Mouse (Mus musculus) c-Kit-positive CD71-negative TER-119-negative erythroid progenitor cells, embryonic 14.5 days (primary cell): ENCODE data around the gene Guca2b.

Experiments used
- DNase-seq: peaks from one replicate; pipeline ENCODE4 v3.0.0-alpha.2; 2013; ENCODE audit warnings: low read depth

Gene Guca2b

GRCm38 (mm10) chr4:119658731-119659130 lies at the start of gene Guca2b:
TSS of gene Guca2b (minus strand) at chr4:119658954.
- DNase-seq = no peak

GRCm38 (mm10) chr4:119707751-119708150 lies 49.0 kb upstream of the Guca2b start:
- no peak for DNase-seq

GRCm38 (mm10) chr4:119707326-119707725 lies 48.6 kb upstream of the Guca2b start:
- DNase-seq = no peak

GRCm38 (mm10) chr4:119703965-119704364 lies 45.2 kb upstream of the Guca2b start:
- DNase-seq = no peak

- DNase-seq = no peak
Measured at GRCm38 (mm10) chr4:119701269-119701954, 42.7 kb upstream of the Guca2b start.

- no peak for DNase-seq
Measured at GRCm38 (mm10) chr4:119698339-119698738, 39.6 kb upstream of the Guca2b start.

- DNase-seq = no peak
Measured at GRCm38 (mm10) chr4:119685746-119686145, 27.0 kb upstream of the Guca2b start.

GRCm38 (mm10) chr4:119682596-119682995 lies 23.8 kb upstream of the Guca2b start:
- DNase-seq = no peak

GRCm38 (mm10) chr4:119672685-119673084 lies 13.9 kb upstream of the Guca2b start:
- no peak for DNase-seq

GRCm38 (mm10) chr4:119671164-119671563 lies 12.4 kb upstream of the Guca2b start:
- DNase-seq = no peak

- DNase-seq = no peak
Measured at GRCm38 (mm10) chr4:119670736-119671135, 12.0 kb upstream of the Guca2b start.

GRCm38 (mm10) chr4:119670210-119670555 lies 11.4 kb upstream of the Guca2b start:
- no peak for DNase-seq

- no peak for DNase-seq
Measured at GRCm38 (mm10) chr4:119669356-119670209, 10.8 kb upstream of the Guca2b start.

- DNase-seq = no peak
Measured at GRCm38 (mm10) chr4:119668596-119668995, 9.8 kb upstream of the Guca2b start.

- no peak for DNase-seq
Measured at GRCm38 (mm10) chr4:119668185-119668584, 9.4 kb upstream of the Guca2b start.

GRCm38 (mm10) chr4:119667454-119667853 lies 8.7 kb upstream of the Guca2b start:
- no peak for DNase-seq

GRCm38 (mm10) chr4:119666116-119666515 lies 7.4 kb upstream of the Guca2b start:
- DNase-seq = no peak

- DNase-seq = no peak
Measured at GRCm38 (mm10) chr4:119665166-119665565, 6.4 kb upstream of the Guca2b start.

- DNase-seq = no peak
Measured at GRCm38 (mm10) chr4:119663409-119664095, 4.8 kb upstream of the Guca2b start.

GRCm38 (mm10) chr4:119662976-119663375 lies 4.2 kb upstream of the Guca2b start:
- no peak for DNase-seq

GRCm38 (mm10) chr4:119662151-119662550 lies 3.4 kb upstream of the Guca2b start:
- DNase-seq = no peak

- DNase-seq = no peak
Measured at GRCm38 (mm10) chr4:119660007-119660406, 1.3 kb upstream of the Guca2b start.

- no peak for DNase-seq
Measured at GRCm38 (mm10) chr4:119658246-119658645, 508 bp downstream of the Guca2b start.
